Mouse (Mus musculus): ENCODE data around the gene Nfkbil1. TPM values are rescaled to one million over a fixed set of nuclear protein-coding genes. Genes with fewer than 3 reads are reported as not detected.

The Nfkbil1 gene
- polyA plus RNA-seq, 1 experiment from 2014 or later = 5.7 TPM

DNA sequence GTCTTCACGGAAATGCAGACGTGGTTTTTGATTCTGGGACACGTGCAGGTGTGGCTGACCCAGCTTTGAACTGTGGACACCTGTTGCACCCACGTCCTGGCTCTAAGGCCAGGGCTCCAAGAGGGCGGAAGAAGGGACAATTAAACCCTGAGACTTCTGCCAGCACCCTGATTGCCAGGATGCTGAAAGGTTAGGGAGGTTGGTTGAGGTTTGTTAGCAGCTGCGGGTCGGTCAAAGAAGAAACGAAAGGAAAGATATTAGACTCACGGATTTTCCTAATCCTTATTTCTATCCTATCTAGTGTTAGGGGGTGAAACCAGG, 39.3 kb downstream of the Nfkbil1 start:
- Histone ChIP-seq H3K4me2 (peak overlapping the region; percentile 80), H3K4me1 (peaks cover 47% of the 10 kb centered on the region), H3K27me3 (replicated peaks) (peaks cover 65% of the 10 kb centered on the region), H3K36me3 (no peaks in the 10 kb centered on the region), H3K4me3 (peak overlapping the region; percentile 54), H3K9me3 (replicated peaks) (no peaks in the 10 kb centered on the region), H3K27ac (no peak overlapping the region), H3K9ac (peak overlapping the region; percentile 52; the same call in 1 of the 2 replicates)
- no peak for ATAC-seq
- 35% methylated on average over 9 of the region's 9 CpGs for WGBS (ENCODE audit: insufficient replicate concordance)

DNA sequence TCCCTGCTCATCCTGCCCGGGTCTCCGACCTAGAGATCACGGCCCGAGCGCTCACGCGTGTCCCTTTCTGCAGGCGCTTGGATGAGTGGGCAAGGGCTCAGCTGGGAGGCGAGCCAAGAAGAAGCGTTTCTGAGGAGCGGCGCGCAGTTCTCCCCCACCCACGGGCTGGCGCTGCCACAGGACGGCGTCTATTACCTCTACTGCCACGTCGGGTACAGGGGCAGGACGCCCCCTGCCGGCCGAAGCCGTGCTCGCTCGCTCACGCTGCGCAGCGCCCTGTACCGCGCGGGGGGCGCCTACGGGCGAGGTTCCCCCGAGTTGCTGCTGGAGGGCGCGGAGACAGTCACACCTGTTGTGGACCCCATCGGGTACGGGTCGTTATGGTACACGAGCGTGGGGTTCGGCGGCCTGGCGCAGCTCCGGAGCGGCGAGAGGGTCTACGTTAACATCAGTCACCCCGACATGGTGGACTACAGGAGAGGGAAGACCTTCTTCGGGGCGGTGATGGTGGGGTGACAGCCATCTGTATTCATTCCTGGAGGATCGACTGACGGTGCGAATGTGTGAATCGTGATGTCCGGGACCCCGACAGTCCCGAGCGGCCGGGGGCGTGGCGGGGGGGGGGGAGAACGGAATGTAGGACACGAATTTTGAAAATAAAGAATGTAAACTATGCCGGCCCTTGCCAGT, 39.8 kb downstream of the Nfkbil1 start:
- Histone ChIP-seq H3K36me3 (no peaks in the 10 kb centered on the region), H3K4me1 (peaks cover 43% of the 10 kb centered on the region), H3K9me3 (replicated peaks) (no peaks in the 10 kb centered on the region), H3K4me3 (peak overlapping the region; percentile 54), H3K9ac (peak overlapping the region; percentile 52), H3K27me3 (replicated peaks) (peaks cover 60% of the 10 kb centered on the region), H3K27ac (no peak overlapping the region), H3K4me2 (peak overlapping the region; percentile 80)
- WGBS (ENCODE audit: insufficient replicate concordance) = under 1% methylated on average over 66 of the region's 66 CpGs
- peak; percentile 76 for ATAC-seq

GRCm38 (mm10) chr17:35194844-35195630, 40.6 kb downstream of the Nfkbil1 start:
- peak overlapping the region; percentile 54 for H3K4me3 ChIP-seq
- peaks cover 53% of the 10 kb centered on the region for H3K27me3 ChIP-seq (replicated peaks)
- H3K4me2 ChIP-seq = peak overlapping the region; percentile 80
- peak; percentile 9; the same call in 1 of the 2 replicates for ATAC-seq
- 40% methylated on average over 19 of the region's 19 CpGs for WGBS (ENCODE audit: insufficient replicate concordance)
- no peak overlapping the region for H3K27ac ChIP-seq
- H3K4me1 ChIP-seq = peaks cover 41% of the 10 kb centered on the region
- no peaks in the 10 kb centered on the region for H3K36me3 ChIP-seq
- H3K9me3 ChIP-seq (replicated peaks) = no peaks in the 10 kb centered on the region
- peak overlapping the region; percentile 52; the same call in 1 of the 2 replicates for H3K9ac ChIP-seq

DNA sequence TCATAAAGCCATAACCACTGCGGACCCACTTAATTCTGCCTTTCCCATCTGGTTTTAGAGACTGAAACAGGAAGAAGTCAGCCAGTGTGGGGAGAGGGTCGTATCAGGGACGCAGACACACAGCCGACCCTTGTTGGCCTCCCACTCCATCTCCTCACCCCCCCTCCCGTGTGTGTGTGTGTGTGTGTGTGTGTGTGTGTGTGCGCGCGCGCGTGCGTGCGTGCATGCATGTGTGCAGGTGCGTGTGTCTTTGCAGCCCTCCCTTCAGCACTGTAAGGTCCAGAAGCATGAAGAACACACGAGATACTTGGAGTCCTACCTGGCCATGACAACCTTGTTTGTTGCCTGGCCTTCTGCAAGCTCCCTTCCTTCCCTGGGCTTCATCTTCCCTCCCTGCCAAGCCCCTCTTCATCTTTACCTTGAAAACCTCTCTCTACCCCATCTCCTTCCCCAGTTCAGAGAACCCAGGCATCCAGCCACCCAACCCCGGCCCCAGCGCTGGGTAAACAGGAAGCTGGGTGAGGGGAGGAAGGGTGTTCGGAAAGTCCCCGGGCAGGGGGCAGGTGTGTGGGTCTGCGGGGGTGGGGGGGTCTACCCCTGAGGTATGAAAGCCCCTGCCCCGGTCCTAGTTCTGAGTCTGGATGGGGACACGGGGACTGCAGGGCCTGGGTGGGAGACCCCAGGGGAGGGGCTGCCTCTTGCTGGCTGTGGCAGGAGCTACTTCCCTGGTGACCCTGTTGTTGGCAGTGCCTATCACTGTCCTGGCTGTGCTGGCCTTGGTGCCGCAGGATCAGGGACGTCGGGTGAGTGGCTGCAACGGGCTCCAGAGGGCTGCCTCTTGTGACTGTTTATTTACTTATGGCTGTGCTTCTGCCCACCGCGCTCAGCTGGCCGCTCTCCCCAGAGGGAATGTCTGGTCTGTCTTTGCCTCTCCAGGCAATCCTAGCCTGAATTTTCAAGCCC, 41.4 kb downstream of the Nfkbil1 start, which contains the start of gene Ltb:
Ltb (plus strand) TSS at position 559 of the 963 bp plus-strand sequence.
- no peak for ATAC-seq
- H3K36me3 ChIP-seq = no peaks in the 10 kb centered on the region
- peaks cover 45% of the 10 kb centered on the region for H3K4me1 ChIP-seq
- H3K4me2 ChIP-seq = peak within 1 kb of the TSS; percentile 80
- no peaks in the 10 kb centered on the region for H3K9me3 ChIP-seq (replicated peaks)
- no peak within 1 kb of the TSS for H3K27ac ChIP-seq
- peak within 1 kb of the TSS; percentile 54 for H3K4me3 ChIP-seq
- peaks cover 47% of the 10 kb centered on the region for H3K27me3 ChIP-seq (replicated peaks)
- 0 out of 2 replicates have a peak within 1 kb of the TSS, but pooled peaks have one; percentile 52 for H3K9ac ChIP-seq
- 46% methylated on average over 26 of the region's 28 CpGs for WGBS (ENCODE audit: insufficient replicate concordance)

DNA sequence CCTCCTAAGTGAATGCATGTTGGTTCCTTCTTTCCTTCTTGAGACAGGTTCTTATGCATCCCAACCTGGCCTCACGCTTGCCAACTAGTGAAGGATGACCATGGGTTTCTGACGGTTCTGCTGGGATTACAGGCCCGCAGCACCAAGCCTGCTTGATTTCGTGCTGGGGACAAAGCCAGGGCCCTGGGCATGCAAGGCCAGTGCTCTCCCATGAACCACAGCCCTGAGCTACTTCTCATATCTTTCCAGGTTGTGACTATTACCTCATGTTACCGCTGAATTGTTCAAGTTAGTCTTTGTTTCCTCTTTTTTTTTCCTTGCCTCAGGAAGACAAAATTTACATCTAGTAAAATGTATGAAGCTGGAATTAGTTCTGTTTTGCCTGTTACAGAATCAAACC, 42.7 kb downstream of the Nfkbil1 start:
- WGBS (ENCODE audit: insufficient replicate concordance) = 55% methylated on average over 5 of the region's 5 CpGs
- H3K27me3 ChIP-seq (replicated peaks) = peaks cover 43% of the 10 kb centered on the region
- no peak overlapping the region for H3K4me2 ChIP-seq
- no peaks in the 10 kb centered on the region for H3K36me3 ChIP-seq
- no peak overlapping the region for H3K27ac ChIP-seq
- ATAC-seq = no peak
- no peak overlapping the region for H3K9ac ChIP-seq
- no peaks in the 10 kb centered on the region for H3K9me3 ChIP-seq (replicated peaks)
- H3K4me1 ChIP-seq = peaks cover 52% of the 10 kb centered on the region
- no peak overlapping the region for H3K4me3 ChIP-seq

DNA sequence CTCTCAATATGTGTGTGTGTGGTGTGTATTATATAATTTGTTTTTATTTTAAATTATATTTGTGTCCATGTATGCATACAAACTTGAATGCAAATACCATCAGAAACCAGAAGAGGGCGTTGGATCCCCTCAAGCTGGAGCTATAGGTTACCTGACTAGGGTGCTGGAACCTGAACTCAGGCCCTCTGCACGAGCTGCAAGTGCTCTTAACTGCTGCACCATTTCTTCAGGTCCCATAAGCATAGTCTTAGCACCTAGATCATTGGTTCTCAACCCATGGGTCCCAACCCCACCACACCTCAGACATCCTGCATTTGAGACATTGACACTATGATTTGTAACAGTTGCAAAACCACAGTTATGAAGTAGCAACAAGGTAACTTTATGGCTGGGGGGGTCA, 43.9 kb downstream of the Nfkbil1 start:
- H3K4me2 ChIP-seq = no peak overlapping the region
- H3K27ac ChIP-seq = no peak overlapping the region
- H3K36me3 ChIP-seq = no peaks in the 10 kb centered on the region
- H3K9me3 ChIP-seq (replicated peaks) = no peaks in the 10 kb centered on the region
- no peak for ATAC-seq
- no peak overlapping the region for H3K4me3 ChIP-seq
- 49% methylated on average over 2 of the region's 2 CpGs for WGBS (ENCODE audit: insufficient replicate concordance)
- H3K9ac ChIP-seq = no peak overlapping the region
- H3K27me3 ChIP-seq (replicated peaks) = peaks cover 35% of the 10 kb centered on the region
- peaks cover 50% of the 10 kb centered on the region for H3K4me1 ChIP-seq

DNA sequence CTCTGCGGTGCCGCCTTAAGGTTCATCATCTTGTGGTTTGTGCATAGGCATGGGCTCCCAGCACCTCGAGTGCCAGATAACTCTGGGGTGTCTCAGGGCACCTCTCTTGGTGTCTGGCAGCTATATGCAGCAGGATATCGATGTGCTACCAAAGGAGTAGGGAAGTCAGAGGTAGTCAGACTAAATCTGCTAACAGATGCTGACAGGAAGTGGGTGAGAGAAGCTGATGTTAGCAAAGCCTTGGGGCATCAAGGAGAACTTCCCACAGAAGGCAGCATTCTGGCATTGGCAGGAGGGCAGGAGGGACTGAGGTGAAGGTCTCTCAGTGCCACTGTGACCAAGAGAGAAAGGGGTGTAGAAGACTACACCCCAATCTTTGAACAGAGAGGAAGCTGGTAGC, 45.5 kb downstream of the Nfkbil1 start:
- Histone ChIP-seq H3K9me3 (replicated peaks) (no peaks in the 10 kb centered on the region), H3K27me3 (replicated peaks) (peaks cover 18% of the 10 kb centered on the region), H3K4me1 (peaks cover 48% of the 10 kb centered on the region), H3K4me2 (peak overlapping the region; percentile 40; the same call in 1 of the 2 replicates), H3K27ac (peak overlapping the region; percentile 72), H3K36me3 (no peaks in the 10 kb centered on the region), H3K4me3 (no peak overlapping the region), H3K9ac (no peak overlapping the region)
- ATAC-seq = no peak
- WGBS (ENCODE audit: insufficient replicate concordance) = 18% methylated on average over 4 of the region's 4 CpGs

- Histone ChIP-seq H3K9ac (no peak overlapping the region; the same call in 1 of the 2 replicates), H3K36me3 (no peaks in the 10 kb centered on the region), H3K4me3 (no peak overlapping the region), H3K9me3 (replicated peaks) (no peaks in the 10 kb centered on the region), H3K4me2 (peak overlapping the region; percentile 40), H3K27ac (peak overlapping the region; percentile 72), H3K27me3 (replicated peaks) (peaks cover 9% of the 10 kb centered on the region), H3K4me1 (peaks cover 39% of the 10 kb centered on the region)
- ATAC-seq = no peak
- 6% methylated on average over 1 of the region's 1 CpGs for WGBS (ENCODE audit: insufficient replicate concordance)
Measured at GRCm38 (mm10) chr17:35189186-35189585, 46.4 kb downstream of the Nfkbil1 start.

DNA sequence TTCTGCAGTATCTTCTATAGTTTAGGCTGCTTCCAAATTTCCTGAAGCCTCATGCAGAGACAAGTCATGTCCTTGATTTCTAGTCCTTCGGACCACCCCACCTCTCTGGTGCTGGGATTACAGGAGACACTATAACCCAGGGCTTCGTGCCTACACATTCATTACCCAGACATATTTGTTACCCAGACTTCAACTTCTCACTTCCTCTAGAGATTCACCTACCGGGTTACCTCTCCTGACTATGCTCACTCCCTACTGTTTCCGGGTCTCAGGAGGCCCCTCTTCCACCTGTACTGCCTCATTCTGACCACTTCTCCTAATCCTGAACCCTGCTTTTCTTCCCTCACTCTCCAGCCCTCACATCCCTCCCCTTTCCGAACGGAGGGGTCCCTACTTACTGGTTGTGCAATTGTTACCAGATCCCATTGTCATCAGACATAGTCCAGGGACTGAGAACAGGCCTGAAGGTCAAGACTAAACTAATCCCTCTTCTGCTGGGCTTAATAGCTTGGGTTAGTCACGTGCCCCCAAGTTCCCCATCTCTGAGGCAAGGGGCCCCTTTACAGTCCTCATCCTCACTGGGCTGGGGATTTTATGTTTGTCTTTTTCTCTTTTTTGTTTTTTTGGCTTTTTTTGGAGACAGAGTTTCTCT, 47.5 kb downstream of the Nfkbil1 start, which contains the start of gene Lst1:
Lst1 (minus strand) TSS at position 481 of the 652 bp plus-strand sequence.
- H3K9me3 ChIP-seq (replicated peaks) = no peaks in the 10 kb centered on the region
- no peaks in the 10 kb centered on the region for H3K36me3 ChIP-seq
- peak within 1 kb of the TSS; percentile 85 for H3K4me2 ChIP-seq
- peak within 1 kb of the TSS; percentile 6; the same call in 1 of the 2 replicates for H3K4me3 ChIP-seq
- no peaks in the 10 kb centered on the region for H3K27me3 ChIP-seq (replicated peaks)
- no peak for ATAC-seq
- H3K27ac ChIP-seq = peak within 1 kb of the TSS; percentile 72
- peak within 1 kb of the TSS; percentile 15; the same call in 1 of the 2 replicates for H3K9ac ChIP-seq
- 41% methylated on average over 7 of the region's 7 CpGs for WGBS (ENCODE audit: insufficient replicate concordance)
- peaks cover 33% of the 10 kb centered on the region for H3K4me1 ChIP-seq

- peak overlapping the region; percentile 85; the same call in 1 of the 2 replicates for H3K4me2 ChIP-seq
- WGBS (ENCODE audit: insufficient replicate concordance) = 56% methylated on average over 4 of the region's 4 CpGs
- 0 out of 2 replicates have a peak overlapping the region, but pooled peaks have one; percentile 15 for H3K9ac ChIP-seq
- peaks cover 33% of the 10 kb centered on the region for H3K4me1 ChIP-seq
- peak overlapping the region; percentile 72; the same call in 1 of the 2 replicates for H3K27ac ChIP-seq
- ATAC-seq = no peak
- H3K36me3 ChIP-seq = no peaks in the 10 kb centered on the region
- no peaks in the 10 kb centered on the region for H3K27me3 ChIP-seq (replicated peaks)
- no peak overlapping the region; the same call in 1 of the 2 replicates for H3K4me3 ChIP-seq
- no peaks in the 10 kb centered on the region for H3K9me3 ChIP-seq (replicated peaks)
Measured at GRCm38 (mm10) chr17:35187345-35187744, 48.2 kb downstream of the Nfkbil1 start.

- Histone ChIP-seq H3K4me1 (peaks cover 33% of the 10 kb centered on the region), H3K4me3 (peak overlapping the region; percentile 63), H3K9me3 (replicated peaks) (no peaks in the 10 kb centered on the region), H3K36me3 (no peaks in the 10 kb centered on the region), H3K9ac (no peak overlapping the region; the same call in 1 of the 2 replicates), H3K4me2 (peak overlapping the region; percentile 85), H3K27me3 (replicated peaks) (no peaks in the 10 kb centered on the region), H3K27ac (peak overlapping the region; percentile 70)
- WGBS (ENCODE audit: insufficient replicate concordance) = 0% methylated on average over 4 of the region's 4 CpGs
- no peak for ATAC-seq
Measured at GRCm38 (mm10) chr17:35186681-35187080, 48.9 kb downstream of the Nfkbil1 start.

Data from liver, embryonic 12.5 days (tissue).